Mouse (Mus musculus): ENCODE results near the gene Adh5.

- TF ChIP-seq CTCF (IDR thresholded peaks at IDR 0.05; ENCODE audit: low read depth, low read length) (no peak), POLR2AphosphoS5 (IDR thresholded peaks at IDR 0.05; ENCODE audit: insufficient replicate concordance, low read depth, low read length) (no peak), GATA1 (IDR thresholded peaks at IDR 0.05; ENCODE audit: borderline replicate concordance, low read length) (no peak), TAL1 (conservative IDR thresholded peaks at IDR 0.05; ENCODE audit: low read depth, low read length) (no peak)
Measured at GRCm38 (mm10) chr3:138464573-138465147, 21.8 kb downstream of the Adh5 start.
